Mouse (Mus musculus): Measurements from ENCODE around the gene Madcam1. TPM values are rescaled to one million over a fixed set of nuclear protein-coding genes. Genes with fewer than 3 reads are reported as not detected.

Madcam1 gene
- total and polyA plus RNA-seq, 2 experiments from 2014 or later: 1.4 to 2.1 TPM

DNA sequence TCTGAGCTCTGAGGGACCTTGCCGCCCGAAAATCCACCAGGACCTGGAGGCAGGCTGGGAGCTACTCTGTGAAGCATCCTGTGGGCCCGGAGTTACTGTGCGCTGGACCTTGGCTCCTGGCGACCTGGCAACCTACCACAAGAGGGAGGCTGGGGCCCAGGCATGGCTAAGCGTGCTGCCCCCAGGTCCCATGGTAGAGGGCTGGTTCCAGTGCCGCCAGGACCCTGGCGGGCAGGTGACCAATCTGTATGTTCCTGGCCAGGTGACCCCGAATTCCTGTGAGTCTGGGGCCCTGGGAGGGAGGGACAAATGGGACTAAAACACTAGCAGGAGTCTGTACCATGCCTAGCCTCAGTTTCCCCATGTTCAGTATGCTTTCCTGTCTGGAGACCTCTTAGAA lies 2.1 kb downstream of the Madcam1 start:
- no peaks in the 10 kb centered on the region for H3K36me3 ChIP-seq (ENCODE audit: insufficient read depth, low read length)
- H3K4me1 ChIP-seq (ENCODE audit: insufficient read depth, low read length): peaks cover 15% of the 10 kb centered on the region; the same call in 1 of the 2 replicates
- DNase-seq (ENCODE audit: low spot score) (no peak), ATAC-seq (no peak)
- no peak overlapping the region for H3K4me2 ChIP-seq (ENCODE audit: low read depth, low read length)
- H3K27me3 ChIP-seq (ENCODE audit: insufficient read depth, low read length): no peaks in the 10 kb centered on the region
- no peaks in the 10 kb centered on the region for H3K9me3 ChIP-seq (ENCODE audit: low read length)
- 74% methylated on average over 9 of the region's 9 CpGs for WGBS
- H3K27ac ChIP-seq: no peak overlapping the region
- H3K9ac ChIP-seq (replicated peaks; ENCODE audit: low read length): no peak overlapping the region
- H3K4me3 ChIP-seq (ENCODE audit: low read length): no peak overlapping the region
- TF ChIP-seq CTCF (IDR thresholded peaks at IDR 0.05; ENCODE audit: low read depth): no peak

DNA sequence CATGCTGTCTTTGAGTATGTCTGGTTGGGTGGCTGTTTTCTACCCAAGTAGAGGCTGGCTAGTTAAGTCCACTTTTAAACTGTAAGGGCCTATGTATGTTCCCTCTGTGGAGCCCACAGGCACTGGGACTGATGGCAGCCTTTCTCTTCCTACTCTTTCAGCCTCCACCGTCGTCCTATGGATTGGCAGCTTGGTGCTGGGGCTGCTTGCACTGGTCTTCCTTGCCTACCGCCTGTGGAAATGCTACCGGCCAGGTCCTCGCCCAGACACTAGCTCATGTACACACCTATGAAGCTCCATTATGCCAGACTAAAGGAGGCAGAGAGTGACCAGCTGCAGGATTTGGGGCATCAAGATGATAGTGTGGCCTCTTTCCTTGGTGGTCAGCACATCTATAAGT lies 3.7 kb downstream of the Madcam1 start:
- H3K4me2 ChIP-seq (ENCODE audit: low read depth, low read length): peak overlapping the region; percentile 86
- no peak for TF ChIP-seq CTCF (IDR thresholded peaks at IDR 0.05; ENCODE audit: low read depth)
- DNase-seq (ENCODE audit: low spot score): no peak
- no peak overlapping the region; the same call in 1 of the 2 replicates for H3K9ac ChIP-seq (replicated peaks; ENCODE audit: low read length)
- 90% methylated on average over 5 of the region's 5 CpGs for WGBS
- H3K4me3 ChIP-seq (ENCODE audit: low read length): no peak overlapping the region
- H3K9me3 ChIP-seq (ENCODE audit: low read length): no peaks in the 10 kb centered on the region
- H3K27ac ChIP-seq: peak overlapping the region; percentile 98
- ATAC-seq: no peak
- H3K27me3 ChIP-seq (ENCODE audit: insufficient read depth, low read length): no peaks in the 10 kb centered on the region
- peaks cover 15% of the 10 kb centered on the region; the same call in 1 of the 2 replicates for H3K4me1 ChIP-seq (ENCODE audit: insufficient read depth, low read length)
- H3K36me3 ChIP-seq (ENCODE audit: insufficient read depth, low read length): no peaks in the 10 kb centered on the region

DNA sequence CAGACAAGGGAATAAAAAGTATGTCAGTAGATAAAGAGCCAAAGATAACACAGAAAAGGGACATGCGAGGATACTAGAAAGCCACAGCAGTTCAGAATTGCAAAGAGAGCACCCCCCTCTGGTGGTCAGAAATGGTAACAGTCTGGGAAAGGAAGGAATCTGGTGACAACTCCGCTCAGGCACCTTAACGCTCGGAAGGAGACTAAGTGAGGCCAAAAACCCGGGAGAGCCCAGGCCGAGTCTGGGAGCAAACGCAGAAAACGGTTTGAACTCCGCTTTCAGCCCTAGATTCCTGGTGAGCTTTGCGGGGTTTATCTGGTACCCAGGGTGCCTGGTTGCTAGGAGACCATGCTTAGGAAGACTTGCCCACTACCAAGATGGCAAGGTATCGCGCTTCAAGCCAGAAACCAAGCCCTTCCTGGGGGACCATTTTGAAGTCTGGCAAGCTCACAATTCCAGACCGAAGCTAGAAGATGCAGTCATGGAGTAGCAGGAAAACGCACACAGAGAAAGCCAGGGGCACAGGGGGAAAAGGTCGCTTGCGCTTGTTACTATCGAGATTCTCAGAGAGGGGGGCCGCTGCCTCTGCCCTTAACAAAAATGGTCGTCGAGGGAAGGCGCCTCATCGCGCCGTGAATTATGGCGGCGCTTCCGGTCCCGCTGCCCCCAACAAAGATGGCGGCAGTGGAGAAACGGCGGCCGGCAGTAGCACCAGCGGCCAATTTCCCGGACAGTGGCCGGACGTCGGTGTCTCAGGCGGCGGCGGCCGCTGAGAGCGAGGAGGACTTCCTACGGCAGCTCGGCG lies 4.6 kb downstream of the Madcam1 start, which contains the start of gene Tpgs1:
Tpgs1 (plus strand) TSS at position 599 of the 805 bp plus-strand sequence.
- Histone ChIP-seq H3K27ac (peak within 1 kb of the TSS; percentile 98), H3K36me3 (ENCODE audit: insufficient read depth, low read length) (no peaks in the 10 kb centered on the region; the same call in 1 of the 2 replicates), H3K4me3 (ENCODE audit: low read length) (peak within 1 kb of the TSS; percentile 99), H3K4me1 (ENCODE audit: insufficient read depth, low read length) (peaks cover 15% of the 10 kb centered on the region; the same call in 1 of the 2 replicates), H3K9ac (replicated peaks; ENCODE audit: low read length) (peak within 1 kb of the TSS; percentile 96), H3K4me2 (ENCODE audit: low read depth, low read length) (peak within 1 kb of the TSS; percentile 86), H3K27me3 (ENCODE audit: insufficient read depth, low read length) (no peaks in the 10 kb centered on the region), H3K9me3 (ENCODE audit: low read length) (no peaks in the 10 kb centered on the region)
- peak; percentile 94 for DNase-seq (ENCODE audit: low spot score)
- under 1% methylated on average over 45 of the region's 45 CpGs for WGBS
- ATAC-seq: peak; percentile 88
- TF ChIP-seq CTCF (IDR thresholded peaks at IDR 0.05; ENCODE audit: low read depth): peak; percentile 90

DNA sequence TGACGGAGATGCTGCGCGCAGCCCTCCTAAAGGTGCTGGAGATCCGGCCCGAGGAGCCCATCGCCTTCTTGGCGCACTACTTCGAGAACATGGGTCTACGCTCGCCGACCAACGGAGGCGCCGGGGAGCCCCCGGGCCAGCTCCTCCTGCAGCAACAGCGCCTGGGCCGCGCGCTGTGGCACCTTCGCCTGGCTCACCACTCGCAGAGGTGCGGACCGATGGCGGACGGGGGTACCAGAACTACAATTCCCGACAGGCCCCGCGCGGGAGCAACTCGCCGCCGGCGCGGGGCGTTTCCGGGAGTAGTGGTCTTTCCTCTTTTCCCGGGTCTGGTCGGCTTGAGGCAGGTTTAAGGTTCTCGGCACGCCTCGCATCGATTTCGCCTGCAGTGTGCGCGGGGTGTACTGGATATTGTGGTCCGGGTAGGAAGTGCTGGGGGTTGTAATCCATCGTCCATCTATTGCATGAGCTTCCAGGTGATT lies 5.3 kb downstream of the Madcam1 start:
- H3K4me1 ChIP-seq (ENCODE audit: insufficient read depth, low read length): peaks cover 15% of the 10 kb centered on the region; the same call in 1 of the 2 replicates
- H3K36me3 ChIP-seq (ENCODE audit: insufficient read depth, low read length): no peaks in the 10 kb centered on the region; the same call in 1 of the 2 replicates
- H3K4me3 ChIP-seq (ENCODE audit: low read length): peak overlapping the region; percentile 99
- peak overlapping the region; percentile 86 for H3K4me2 ChIP-seq (ENCODE audit: low read depth, low read length)
- WGBS: under 1% methylated on average over 47 of the region's 47 CpGs
- ATAC-seq (peak; percentile 63), DNase-seq (ENCODE audit: low spot score) (peak; percentile 94)
- 0 out of 2 replicates have a peak, but pooled peaks have one; percentile 1 for TF ChIP-seq CTCF (IDR thresholded peaks at IDR 0.05; ENCODE audit: low read depth)
- peak overlapping the region; percentile 98 for H3K27ac ChIP-seq
- peak overlapping the region; percentile 96 for H3K9ac ChIP-seq (replicated peaks; ENCODE audit: low read length)
- no peaks in the 10 kb centered on the region for H3K9me3 ChIP-seq (ENCODE audit: low read length)
- H3K27me3 ChIP-seq (ENCODE audit: insufficient read depth, low read length): no peaks in the 10 kb centered on the region

DNA sequence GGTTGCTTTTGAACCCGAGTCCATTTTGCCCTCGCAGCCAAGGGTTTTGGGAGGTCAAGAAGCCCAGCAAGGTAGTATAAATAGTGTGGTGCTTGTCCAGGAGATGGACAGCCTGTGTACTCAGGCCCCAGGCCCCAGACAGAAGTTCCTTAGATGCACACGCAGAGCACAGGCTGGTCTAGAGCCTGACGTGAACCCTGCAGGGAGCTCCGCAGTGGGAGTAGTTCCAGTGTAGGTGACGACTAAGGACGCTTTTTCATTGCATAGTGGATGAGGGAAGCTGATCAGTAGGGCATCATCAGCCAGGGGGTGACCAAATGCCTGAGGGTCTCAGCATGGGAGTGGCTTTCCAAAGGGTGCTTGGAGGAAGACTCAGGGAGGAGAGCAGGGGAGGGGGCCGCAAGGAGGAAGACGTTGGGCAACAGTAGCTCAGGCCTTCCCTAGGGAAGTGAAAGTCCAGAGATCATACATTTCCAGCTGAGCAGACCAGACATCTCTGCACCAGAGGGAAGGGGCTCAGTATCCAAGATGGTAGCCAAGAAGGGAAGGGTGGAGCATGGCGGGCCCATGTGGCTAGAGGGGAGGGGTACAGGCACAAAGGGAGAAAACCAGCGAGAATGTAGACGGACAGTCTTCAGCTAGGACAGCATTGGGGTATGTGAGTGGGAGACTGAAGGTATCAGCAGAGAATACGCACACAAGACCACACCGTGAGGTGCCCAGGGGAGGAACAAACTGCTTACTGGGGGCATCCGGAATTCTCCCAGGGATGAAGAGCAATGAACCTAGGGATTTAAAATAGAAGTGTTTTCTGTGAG lies 5.9 kb downstream of the Madcam1 start:
- peak overlapping the region; percentile 96 for H3K9ac ChIP-seq (replicated peaks; ENCODE audit: low read length)
- ATAC-seq: peak; percentile 22; the same call in 1 of the 2 replicates
- no peaks in the 10 kb centered on the region; the same call in 1 of the 2 replicates for H3K36me3 ChIP-seq (ENCODE audit: insufficient read depth, low read length)
- 32% methylated on average over 15 of the region's 15 CpGs for WGBS
- H3K27ac ChIP-seq: peak overlapping the region; percentile 98
- peak overlapping the region; percentile 86 for H3K4me2 ChIP-seq (ENCODE audit: low read depth, low read length)
- H3K27me3 ChIP-seq (ENCODE audit: insufficient read depth, low read length): no peaks in the 10 kb centered on the region
- H3K4me1 ChIP-seq (ENCODE audit: insufficient read depth, low read length): peaks cover 15% of the 10 kb centered on the region; the same call in 1 of the 2 replicates
- H3K9me3 ChIP-seq (ENCODE audit: low read length): no peaks in the 10 kb centered on the region
- H3K4me3 ChIP-seq (ENCODE audit: low read length): peak overlapping the region; percentile 99
- DNase-seq (ENCODE audit: low spot score): no peak
- TF ChIP-seq CTCF (IDR thresholded peaks at IDR 0.05; ENCODE audit: low read depth): no peak

DNA sequence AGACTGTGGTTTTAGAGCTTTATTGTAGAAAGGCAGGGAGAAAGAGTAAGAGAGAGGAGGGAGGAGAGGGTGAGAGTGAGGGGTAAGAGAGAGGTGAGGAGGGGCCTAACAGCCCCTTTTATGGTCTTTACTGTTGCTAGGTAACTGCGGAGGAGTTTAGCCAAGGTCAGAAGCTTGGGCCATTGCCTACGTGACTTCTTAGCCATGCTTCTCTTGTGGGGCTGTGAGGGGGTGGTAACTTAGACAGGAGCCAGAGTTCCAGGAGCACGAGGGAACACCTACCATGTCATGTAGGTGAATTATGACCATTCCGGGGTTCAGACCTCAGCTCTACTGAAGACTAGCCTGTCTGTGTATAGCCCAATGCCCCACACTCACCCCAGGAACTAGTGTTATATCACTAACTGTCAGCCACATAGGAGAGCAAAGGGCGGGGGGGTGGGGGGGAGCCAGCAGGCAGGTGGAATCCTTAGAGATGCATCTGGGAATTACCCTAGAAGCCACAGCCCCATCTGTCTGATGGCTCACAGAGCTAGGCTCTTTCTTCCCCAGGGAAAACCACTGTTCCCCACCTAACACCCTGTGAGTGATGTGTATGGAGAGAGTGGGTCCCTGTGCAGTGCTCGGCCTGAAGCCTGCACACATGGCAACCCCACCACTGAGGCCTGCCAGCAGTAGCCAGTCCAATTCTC lies 7.2 kb downstream of the Madcam1 start:
- WGBS: 64% methylated on average over 6 of the region's 6 CpGs
- no peak overlapping the region for H3K4me3 ChIP-seq (ENCODE audit: low read length)
- peaks cover 15% of the 10 kb centered on the region; the same call in 1 of the 2 replicates for H3K4me1 ChIP-seq (ENCODE audit: insufficient read depth, low read length)
- no peaks in the 10 kb centered on the region for H3K27me3 ChIP-seq (ENCODE audit: insufficient read depth, low read length)
- ATAC-seq: no peak
- DNase-seq (ENCODE audit: low spot score): no peak
- no peak overlapping the region; the same call in 1 of the 2 replicates for H3K4me2 ChIP-seq (ENCODE audit: low read depth, low read length)
- H3K27ac ChIP-seq: no peak overlapping the region
- TF ChIP-seq CTCF (IDR thresholded peaks at IDR 0.05; ENCODE audit: low read depth): no peak
- no peak overlapping the region for H3K9ac ChIP-seq (replicated peaks; ENCODE audit: low read length)
- H3K36me3 ChIP-seq (ENCODE audit: insufficient read depth, low read length): peaks cover 8% of the 10 kb centered on the region; the same call in 1 of the 2 replicates
- no peaks in the 10 kb centered on the region for H3K9me3 ChIP-seq (ENCODE audit: low read length)

All from hindbrain, postnatal 0 days (tissue).